Mouse (Mus musculus): ENCODE results near the gene Gm8439. TPM values are rescaled to one million over a fixed set of nuclear protein-coding genes. Genes with fewer than 3 reads are reported as not detected.

Gm8439 gene
- polyA plus RNA-seq, 1 experiment from 2014 or later: not detected

- no peaks in the 10 kb centered on the region for H3K9me3 ChIP-seq
- ATAC-seq (ENCODE audit: low FRiP score): no peak
Observed at GRCm38 (mm10) chr4:120614644-120615043, 26.1 kb downstream of the Gm8439 start.

GRCm38 (mm10) chr4:120615528-120616081 lies 27.1 kb downstream of the Gm8439 start:
- Histone ChIP-seq H3K27ac (no peak overlapping the region), H3K4me3 (replicated peaks) (no peak overlapping the region), H3K4me1 (peaks cover 24% of the 10 kb centered on the region), H3K9ac (no peak overlapping the region), H3K4me2 (no peak overlapping the region), H3K27me3 (no peaks in the 10 kb centered on the region), H3K36me3 (replicated peaks) (no peaks in the 10 kb centered on the region), H3K9me3 (no peaks in the 10 kb centered on the region)
- 23% methylated on average over 10 of the region's 10 CpGs for WGBS
- ATAC-seq (ENCODE audit: low FRiP score): peak; percentile 42

More at GRCm38 (mm10) chr4:120614644-120615043, 26.1 kb downstream of the Gm8439 start:
- no peak overlapping the region for H3K4me2 ChIP-seq
- no peaks in the 10 kb centered on the region for H3K36me3 ChIP-seq (replicated peaks)
- H3K9ac ChIP-seq: no peak overlapping the region
- H3K4me3 ChIP-seq (replicated peaks): no peak overlapping the region
- H3K27ac ChIP-seq: no peak overlapping the region
- H3K27me3 ChIP-seq: no peaks in the 10 kb centered on the region
- WGBS: 84% methylated on average over 9 of the region's 9 CpGs
- peaks cover 24% of the 10 kb centered on the region for H3K4me1 ChIP-seq

DNA sequence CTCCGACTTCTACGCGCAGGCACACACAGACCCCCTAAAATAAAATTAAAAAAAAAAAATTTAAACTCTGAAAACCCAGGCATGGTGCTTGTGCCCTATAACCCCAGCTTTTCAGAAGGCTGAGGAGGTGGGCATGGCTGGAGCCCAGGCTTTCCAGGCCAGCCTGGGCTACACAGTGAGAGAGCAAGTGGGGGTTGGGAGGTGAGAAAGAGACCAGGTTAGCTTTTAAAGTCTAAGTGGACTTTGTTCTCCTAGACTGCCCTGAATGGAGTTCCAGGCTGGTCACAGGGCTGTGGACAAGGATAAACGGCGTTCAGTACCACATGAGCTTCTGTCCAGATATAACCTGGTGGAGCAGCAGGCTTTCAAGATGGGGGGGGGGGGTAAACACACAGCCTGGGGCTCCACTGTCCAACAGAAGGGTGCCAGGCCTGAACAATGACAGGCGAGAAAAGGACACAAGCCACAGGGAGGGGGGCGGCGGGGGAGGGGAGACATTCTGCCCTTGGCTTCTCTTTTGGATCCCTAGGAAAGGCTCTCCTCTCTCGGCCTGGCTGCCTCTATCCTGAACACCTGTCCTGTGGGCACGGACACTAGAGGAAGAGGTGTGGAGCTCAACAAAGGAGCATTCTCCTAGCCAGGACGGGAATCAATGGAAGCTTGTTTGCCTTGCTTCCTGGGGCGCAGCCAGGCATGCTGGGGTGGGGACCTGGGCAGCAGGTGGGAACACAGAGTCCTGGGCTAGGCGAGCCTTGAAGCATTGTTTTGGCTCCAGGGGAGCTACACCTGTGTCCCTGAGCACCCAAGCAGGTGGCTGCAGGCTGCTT lies 27.9 kb downstream of the Gm8439 start:
- H3K9me3 ChIP-seq: no peaks in the 10 kb centered on the region
- WGBS: 66% methylated on average over 12 of the region's 13 CpGs
- no peak overlapping the region for H3K27ac ChIP-seq
- H3K4me2 ChIP-seq: no peak overlapping the region
- ATAC-seq (ENCODE audit: low FRiP score): no peak
- H3K27me3 ChIP-seq: no peaks in the 10 kb centered on the region
- no peaks in the 10 kb centered on the region for H3K36me3 ChIP-seq (replicated peaks)
- no peak overlapping the region for H3K9ac ChIP-seq
- no peak overlapping the region for H3K4me3 ChIP-seq (replicated peaks)
- H3K4me1 ChIP-seq: peaks cover 24% of the 10 kb centered on the region

- ATAC-seq (ENCODE audit: low FRiP score): no peak
- H3K27me3 ChIP-seq: no peaks in the 10 kb centered on the region
- H3K4me1 ChIP-seq: no peaks in the 10 kb centered on the region
- 86% methylated on average over 6 of the region's 6 CpGs for WGBS
- no peak overlapping the region for H3K4me3 ChIP-seq (replicated peaks)
- no peaks in the 10 kb centered on the region for H3K9me3 ChIP-seq
- no peak overlapping the region for H3K4me2 ChIP-seq
- H3K9ac ChIP-seq: no peak overlapping the region
- no peak overlapping the region for H3K27ac ChIP-seq
- H3K36me3 ChIP-seq (replicated peaks): no peaks in the 10 kb centered on the region
Observed at GRCm38 (mm10) chr4:120627728-120628127, 39.2 kb downstream of the Gm8439 start.

DNA sequence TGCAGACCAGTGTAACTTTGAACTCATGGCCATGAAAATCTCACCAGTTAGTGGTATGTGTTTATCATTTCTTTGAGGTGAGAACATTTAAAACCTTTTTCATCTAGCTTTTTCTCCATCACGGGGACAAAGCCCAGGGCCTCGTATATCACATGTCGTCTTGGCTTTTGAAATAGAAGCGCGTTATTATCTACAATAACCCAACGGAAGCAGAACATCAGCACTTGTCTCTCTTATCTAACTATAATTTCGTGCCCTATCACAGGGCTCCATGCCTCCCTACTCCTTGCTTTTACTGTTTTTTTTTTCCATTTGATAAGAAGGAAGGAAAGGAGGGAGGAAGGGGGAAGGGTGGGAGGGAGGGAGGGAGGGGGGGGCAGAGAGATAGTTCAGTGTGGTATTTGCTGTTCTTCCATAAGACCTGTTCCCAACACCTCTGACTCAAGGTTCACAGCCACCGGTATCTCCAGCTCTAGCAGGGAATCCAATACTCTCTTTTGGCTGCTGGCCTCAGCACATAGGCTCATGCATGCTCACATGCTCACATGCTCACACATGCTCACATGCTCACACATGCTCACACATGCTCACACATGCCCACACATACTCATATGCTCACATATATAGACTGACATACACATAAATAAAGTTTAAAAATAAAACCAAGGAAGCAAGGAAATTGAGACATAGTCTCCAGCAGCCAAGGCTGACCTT lies 41.8 kb downstream of the Gm8439 start:
- WGBS: 87% methylated on average over 8 of the region's 8 CpGs

GRCm38 (mm10) chr4:120631828-120632227 lies 43.3 kb downstream of the Gm8439 start:
- ATAC-seq (ENCODE audit: low FRiP score): no peak
- Histone ChIP-seq H3K4me1 (no peaks in the 10 kb centered on the region), H3K9me3 (no peaks in the 10 kb centered on the region), H3K27ac (no peak overlapping the region), H3K4me2 (no peak overlapping the region), H3K9ac (no peak overlapping the region), H3K27me3 (0 out of 2 replicates have a peak, but pooled peaks cover 6% of the 10 kb centered on the region), H3K4me3 (replicated peaks) (no peak overlapping the region), H3K36me3 (replicated peaks) (no peaks in the 10 kb centered on the region)
- WGBS: 73% methylated on average over 6 of the region's 6 CpGs

More for the DNA sequence above, 41.8 kb downstream of the Gm8439 start:
- Histone ChIP-seq H3K9me3 (no peaks in the 10 kb centered on the region), H3K4me2 (no peak overlapping the region), H3K27me3 (0 out of 2 replicates have a peak, but pooled peaks cover 2% of the 10 kb centered on the region), H3K36me3 (replicated peaks) (no peaks in the 10 kb centered on the region), H3K4me1 (no peaks in the 10 kb centered on the region), H3K9ac (no peak overlapping the region), H3K4me3 (replicated peaks) (no peak overlapping the region), H3K27ac (no peak overlapping the region)
- ATAC-seq (ENCODE audit: low FRiP score): no peak

GRCm38 (mm10) chr4:120635351-120635750 lies 46.8 kb downstream of the Gm8439 start:
- no peak overlapping the region for H3K9ac ChIP-seq
- H3K4me3 ChIP-seq (replicated peaks): no peak overlapping the region
- no peak for ATAC-seq (ENCODE audit: low FRiP score)
- H3K4me2 ChIP-seq: no peak overlapping the region
- 83% methylated on average over 2 of the region's 2 CpGs for WGBS
- no peaks in the 10 kb centered on the region for H3K36me3 ChIP-seq (replicated peaks)
- H3K9me3 ChIP-seq: no peaks in the 10 kb centered on the region
- H3K27me3 ChIP-seq: peaks cover 17% of the 10 kb centered on the region; the same call in 1 of the 2 replicates
- H3K27ac ChIP-seq: no peak overlapping the region
- H3K4me1 ChIP-seq: no peaks in the 10 kb centered on the region

- WGBS: 94% methylated on average over 6 of the region's 6 CpGs
- peaks cover 15% of the 10 kb centered on the region; the same call in 1 of the 2 replicates for H3K27me3 ChIP-seq
- H3K4me3 ChIP-seq (replicated peaks): no peak overlapping the region
- H3K36me3 ChIP-seq (replicated peaks): no peaks in the 10 kb centered on the region
- ATAC-seq (ENCODE audit: low FRiP score): no peak
- H3K4me2 ChIP-seq: no peak overlapping the region
- no peaks in the 10 kb centered on the region for H3K9me3 ChIP-seq
- H3K4me1 ChIP-seq: no peaks in the 10 kb centered on the region
- H3K27ac ChIP-seq: no peak overlapping the region
- H3K9ac ChIP-seq: no peak overlapping the region
Observed at GRCm38 (mm10) chr4:120641946-120642345, 53.4 kb downstream of the Gm8439 start.

DNA sequence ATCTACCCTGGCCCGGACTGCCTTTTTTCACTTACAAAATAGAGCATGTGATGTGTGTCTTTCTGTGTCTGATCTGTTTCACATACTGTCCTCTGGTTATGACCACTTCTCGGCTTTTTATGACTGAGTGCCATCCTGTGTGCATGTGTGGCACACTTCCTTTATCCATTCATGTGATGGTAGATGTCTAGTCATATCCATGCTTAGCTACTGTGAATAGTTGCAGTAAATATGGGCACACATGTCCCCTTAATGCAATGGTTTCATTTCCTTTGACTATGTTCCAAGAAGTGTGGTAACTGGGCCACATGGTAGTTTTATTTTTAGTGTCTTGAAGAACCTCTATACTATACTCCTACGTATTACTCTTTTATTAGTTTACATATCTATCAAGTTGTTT lies 55.4 kb downstream of the Gm8439 start:
- 82% methylated on average over 3 of the region's 3 CpGs for WGBS

DNA sequence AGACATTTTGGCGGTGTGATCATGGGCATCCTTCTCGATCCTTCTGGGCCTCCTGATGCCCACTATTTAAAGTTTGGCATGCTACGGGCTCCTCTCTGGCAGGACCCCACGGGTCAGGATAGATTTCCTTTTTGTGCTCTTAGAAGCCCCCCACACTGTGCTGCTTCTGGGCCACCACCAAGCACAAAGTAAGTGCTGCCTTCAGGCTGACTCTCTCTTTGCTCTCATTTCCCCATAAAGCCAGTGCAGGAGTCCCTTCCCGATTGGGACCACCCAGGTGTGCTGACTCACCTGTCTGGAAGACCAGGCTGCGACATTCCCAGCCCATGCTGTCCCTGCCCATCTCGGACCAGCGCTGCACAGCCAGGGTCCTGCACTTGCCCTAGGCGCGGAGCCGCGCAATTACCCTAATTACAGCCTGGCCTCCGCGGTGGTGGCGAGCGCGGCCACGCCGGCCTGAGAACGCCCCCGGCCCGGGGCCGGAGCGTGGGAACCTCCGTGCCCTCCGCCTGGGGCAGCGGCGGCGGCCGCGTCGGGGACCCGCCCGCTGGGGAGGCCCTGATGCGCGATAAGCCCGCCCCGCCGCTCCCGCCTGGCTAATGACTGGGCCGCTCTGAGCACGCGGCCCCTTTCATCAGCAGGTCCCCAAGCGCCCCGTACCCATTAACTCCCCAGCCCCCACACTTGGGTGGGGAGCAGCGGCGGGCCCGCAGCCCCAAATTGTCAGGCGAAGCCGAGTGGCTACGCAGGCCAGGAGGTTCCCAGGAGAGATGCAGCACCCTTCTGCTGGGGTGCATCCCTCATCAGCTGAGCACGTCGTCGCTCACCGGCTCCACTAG lies 61.0 kb downstream of the Gm8439 start:
- peaks cover 9% of the 10 kb centered on the region for H3K4me1 ChIP-seq
- peaks cover 56% of the 10 kb centered on the region for H3K27me3 ChIP-seq
- peak overlapping the region; percentile 62 for H3K9ac ChIP-seq
- no peak overlapping the region for H3K27ac ChIP-seq
- peak overlapping the region; percentile 57 for H3K4me3 ChIP-seq (replicated peaks)
- peak; percentile 77 for ATAC-seq (ENCODE audit: low FRiP score)
- no peaks in the 10 kb centered on the region for H3K36me3 ChIP-seq (replicated peaks)
- no peaks in the 10 kb centered on the region for H3K9me3 ChIP-seq
- whole genome bisulfite sequencing: 4% methylated on average over 53 of the region's 55 CpGs
- H3K4me2 ChIP-seq: peak overlapping the region; percentile 93

More for the DNA sequence above, 55.4 kb downstream of the Gm8439 start:
- Histone ChIP-seq H3K4me2 (no peak overlapping the region), H3K9me3 (no peaks in the 10 kb centered on the region), H3K4me1 (no peaks in the 10 kb centered on the region), H3K27me3 (peaks cover 22% of the 10 kb centered on the region), H3K27ac (no peak overlapping the region), H3K9ac (no peak overlapping the region), H3K36me3 (replicated peaks) (no peaks in the 10 kb centered on the region), H3K4me3 (replicated peaks) (no peak overlapping the region)
- ATAC-seq (ENCODE audit: low FRiP score): no peak

GRCm38 (mm10) chr4:120650208-120650592 lies 61.7 kb downstream of the Gm8439 start:
- no peak for ATAC-seq (ENCODE audit: low FRiP score)
- peak overlapping the region; percentile 62 for H3K9ac ChIP-seq
- H3K4me2 ChIP-seq: peak overlapping the region; percentile 93
- H3K4me3 ChIP-seq (replicated peaks): peak overlapping the region; percentile 57
- WGBS: 25% methylated on average over 7 of the region's 7 CpGs
- H3K36me3 ChIP-seq (replicated peaks): no peaks in the 10 kb centered on the region
- H3K9me3 ChIP-seq: no peaks in the 10 kb centered on the region
- H3K27me3 ChIP-seq: peaks cover 61% of the 10 kb centered on the region
- H3K4me1 ChIP-seq: peaks cover 9% of the 10 kb centered on the region
- no peak overlapping the region for H3K27ac ChIP-seq

DNA sequence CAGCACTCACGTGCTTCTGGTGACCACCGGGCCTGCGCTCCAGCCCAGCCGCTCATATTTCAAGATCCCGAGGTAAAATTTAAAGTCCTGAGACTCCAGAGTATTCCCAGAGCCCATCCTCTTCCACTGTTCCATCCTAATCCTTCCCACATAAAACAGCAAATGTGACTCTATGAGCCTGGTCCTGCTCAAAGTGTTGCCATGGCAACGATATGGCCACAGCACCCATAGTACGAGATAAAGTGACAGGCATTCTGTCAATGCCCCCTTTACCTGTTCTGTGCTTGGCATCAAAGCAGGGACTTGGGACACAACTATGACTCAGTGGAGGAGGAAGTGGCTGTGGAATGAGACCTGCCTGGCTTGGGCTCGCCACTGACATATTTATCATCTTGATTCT lies 67.4 kb downstream of the Gm8439 start:
- Histone ChIP-seq H3K27ac (no peak overlapping the region), H3K36me3 (replicated peaks) (no peaks in the 10 kb centered on the region), H3K4me1 (no peaks in the 10 kb centered on the region), H3K27me3 (peaks cover 27% of the 10 kb centered on the region), H3K9ac (no peak overlapping the region), H3K4me2 (no peak overlapping the region), H3K9me3 (no peaks in the 10 kb centered on the region), H3K4me3 (replicated peaks) (no peak overlapping the region)
- WGBS: 85% methylated on average over 8 of the region's 8 CpGs
- ATAC-seq (ENCODE audit: low FRiP score): no peak

All from forebrain, embryonic 12.5 days (tissue).